Mouse (Mus musculus) G1E (cell line): ENCODE measurements around the gene Spg7. TPM values are rescaled to one million over a fixed set of nuclear protein-coding genes. Genes with fewer than 3 reads are reported as not detected.

ENCODE experiments used
- ATAC-seq: 2 replicates; pipeline ENCODE4 v1.8.0; 2016; ENCODE audit warnings: mild to moderate bottlenecking; ENCODE audit not compliant: insufficient number of reproducible peaks, poor library complexity, low FRiP score, severe bottlenecking; ENCODE audit errors: extremely low read depth
- DNase-seq: peaks from one replicate; pipeline ENCODE4 v3.0.0; 2012; ENCODE audit warnings: low spot score
- H3K27me3 ChIP-seq: 2 replicates; pipeline ENCODE4 v1.6.1; 2012; ENCODE audit warnings: mild to moderate bottlenecking, low read length, inconsistent platforms; ENCODE audit not compliant: insufficient read depth
- H3K36me3 ChIP-seq: replicated peaks from 2 replicates; pipeline ENCODE3; 2012; ENCODE audit warnings: mild to moderate bottlenecking, inconsistent platforms
- H3K4me1 ChIP-seq: 2 replicates; pipeline ENCODE4 v1.6.1; 2012; ENCODE audit warnings: low read depth, low read length, inconsistent platforms, mixed read lengths; ENCODE audit not compliant: insufficient read depth
- H3K4me3 ChIP-seq: 2 replicates; pipeline ENCODE4 v1.5.1; 2012; ENCODE audit warnings: low read depth, mild to moderate bottlenecking, inconsistent platforms, low read length, moderate library complexity, mixed read lengths
- H3K9me3 ChIP-seq: replicated peaks from 2 replicates; pipeline ENCODE4 v1.6.1; 2012; ENCODE audit warnings: inconsistent platforms
- CTCF ChIP-seq: IDR thresholded peaks from 2 replicates; pipeline ENCODE4 v1.5.1; 2012; ENCODE audit warnings: low read depth, low read length, inconsistent platforms, mixed read lengths
- GATA1 ChIP-seq: IDR thresholded peaks from 2 replicates; pipeline ENCODE4 v1.6.1; 2012; ENCODE audit warnings: borderline replicate concordance, low read length, inconsistent platforms, mixed read lengths
- GATA2 ChIP-seq: IDR thresholded peaks from 2 replicates; pipeline ENCODE4 v1.6.1; 2012; ENCODE audit warnings: low read depth, low read length, inconsistent platforms, borderline replicate concordance
- POLR2AphosphoS5 ChIP-seq: IDR thresholded peaks from 2 replicates; pipeline ENCODE4 v1.6.1; 2012; ENCODE audit warnings: low read depth, low read length, inconsistent platforms; ENCODE audit not compliant: insufficient replicate concordance
- TAL1 ChIP-seq: conservative IDR thresholded peaks from 2 replicates; pipeline ENCODE4 v1.6.1; 2012; ENCODE audit warnings: low read depth, low read length, inconsistent platforms, mixed read lengths
- polyA plus RNA-seq: library from polyadenylated mRNA; stranded (reverse); fragments of >175 nt; gene quantifications from 2 replicates; pipeline ENCODE4 v1.2.3, GENCODE M21; 2012
- total RNA-seq, 2 experiments: library from RNA; stranded (forward) in 1 of 2; stranded (reverse) in 1 of 2; fragments of 200-1000 nt in 1 of 2; fragments of >200 nt in 1 of 2; fragmentation: Nextera tagmentation in 1 of 2; gene quantifications; 2 replicates each; pipeline ENCODE4 v1.2.3; 2014 to 2017

Gene Spg7
- total and polyA plus RNA-seq, 3 experiments = 11.7 to 40.2 (median 20.9) TPM

- ATAC-seq = no peak
- Histone ChIP-seq H3K4me3 (no peak overlapping the region), H3K36me3 (peaks cover 43% of the 10 kb centered on the region), H3K27me3 (no peaks in the 10 kb centered on the region), H3K4me1 (peaks cover 84% of the 10 kb centered on the region), H3K9me3 (no peaks in the 10 kb centered on the region)
- TF ChIP-seq GATA1 (no peak), CTCF (no peak), GATA2 (no peak), POLR2AphosphoS5 (no peak), TAL1 (no peak)
- no peak for DNase-seq
These were observed 31.3 kb upstream of the Spg7 start for GRCm38 (mm10) chr8:123031321-123031978.

- Histone ChIP-seq H3K36me3 (peaks cover 41% of the 10 kb centered on the region), H3K9me3 (no peaks in the 10 kb centered on the region), H3K27me3 (no peaks in the 10 kb centered on the region), H3K4me3 (no peak overlapping the region), H3K4me1 (peaks cover 90% of the 10 kb centered on the region)
- TF ChIP-seq CTCF = no peak
- no peak for TF ChIP-seq GATA1
- TF ChIP-seq GATA2 = no peak
- TF ChIP-seq TAL1 = no peak
- no peak for TF ChIP-seq POLR2AphosphoS5
- ATAC-seq (0 out of 2 replicates have a peak, but pooled peaks have one; percentile 16), DNase-seq (peak; percentile 28)
These were observed 30.0 kb upstream of the Spg7 start for GRCm38 (mm10) chr8:123032730-123033129.

GRCm38 (mm10) chr8:123033431-123033830 lies 29.3 kb upstream of the Spg7 start:
- Histone ChIP-seq H3K4me3 (no peak overlapping the region; the same call in 1 of the 2 replicates), H3K4me1 (peaks cover 88% of the 10 kb centered on the region), H3K9me3 (no peaks in the 10 kb centered on the region), H3K27me3 (no peaks in the 10 kb centered on the region), H3K36me3 (peaks cover 39% of the 10 kb centered on the region)
- ATAC-seq (no peak), DNase-seq (no peak)
- TF ChIP-seq POLR2AphosphoS5 (no peak), TAL1 (no peak), GATA2 (no peak), CTCF (no peak), GATA1 (no peak)

- no peak overlapping the region for H3K4me3 ChIP-seq
- ATAC-seq (no peak), DNase-seq (no peak)
These were observed 28.6 kb upstream of the Spg7 start for GRCm38 (mm10) chr8:123034171-123034570.

GRCm38 (mm10) chr8:123036956-123037355 lies 25.8 kb upstream of the Spg7 start:
- Histone ChIP-seq H3K27me3 (no peaks in the 10 kb centered on the region), H3K4me1 (peaks cover 77% of the 10 kb centered on the region), H3K9me3 (no peaks in the 10 kb centered on the region), H3K36me3 (peaks cover 19% of the 10 kb centered on the region), H3K4me3 (no peak overlapping the region; the same call in 1 of the 2 replicates)
- ATAC-seq (peak; percentile 54), DNase-seq (peak; percentile 32)
- TF ChIP-seq GATA1 (no peak), POLR2AphosphoS5 (no peak), TAL1 (no peak), GATA2 (no peak)

More at GRCm38 (mm10) chr8:123034171-123034570, 28.6 kb upstream of the Spg7 start:
- Histone ChIP-seq H3K4me1 (peaks cover 84% of the 10 kb centered on the region), H3K9me3 (no peaks in the 10 kb centered on the region), H3K36me3 (peaks cover 36% of the 10 kb centered on the region), H3K27me3 (no peaks in the 10 kb centered on the region)
- TF ChIP-seq POLR2AphosphoS5 (no peak), CTCF (no peak), GATA2 (no peak), TAL1 (no peak), GATA1 (no peak)

GRCm38 (mm10) chr8:123037487-123037886 lies 25.3 kb upstream of the Spg7 start:
- H3K9me3 ChIP-seq = no peaks in the 10 kb centered on the region
- ATAC-seq (no peak), DNase-seq (no peak)
- TF ChIP-seq GATA2 (no peak), GATA1 (no peak), TAL1 (no peak), CTCF (no peak), POLR2AphosphoS5 (no peak)
- H3K27me3 ChIP-seq = no peaks in the 10 kb centered on the region
- peak overlapping the region; percentile 52; the same call in 1 of the 2 replicates for H3K4me3 ChIP-seq
- peaks cover 15% of the 10 kb centered on the region for H3K36me3 ChIP-seq
- peaks cover 71% of the 10 kb centered on the region for H3K4me1 ChIP-seq

GRCm38 (mm10) chr8:123038351-123038750 lies 24.4 kb upstream of the Spg7 start:
- Histone ChIP-seq H3K4me3 (no peak overlapping the region), H3K4me1 (peaks cover 65% of the 10 kb centered on the region), H3K9me3 (no peaks in the 10 kb centered on the region), H3K36me3 (peaks cover 15% of the 10 kb centered on the region), H3K27me3 (no peaks in the 10 kb centered on the region)
- no peak for DNase-seq
- no peak for TF ChIP-seq TAL1
- no peak for TF ChIP-seq GATA1
- TF ChIP-seq GATA2 = no peak
- TF ChIP-seq CTCF = no peak
- no peak for TF ChIP-seq POLR2AphosphoS5
- ATAC-seq = no peak
